Mouse (Mus musculus) right cerebral cortex, postnatal 10 days (tissue): ENCODE results near the gene Casc4.
A peak's percentile ranks its signal among the peaks of the same experiment; 100 is the strongest.
"Not testable (repeated sequence)": the region's sequence is repeated elsewhere in the genome, so short reads cannot be mapped to it uniquely, and the experiment has no call there.

Source experiments
- DNase-seq, 2 experiments: peaks; one replicate each; pipeline ENCODE4 v3.0.0; 2021; ENCODE audit warnings: low spot score in 2 of 2

The Casc4 gene

DNA sequence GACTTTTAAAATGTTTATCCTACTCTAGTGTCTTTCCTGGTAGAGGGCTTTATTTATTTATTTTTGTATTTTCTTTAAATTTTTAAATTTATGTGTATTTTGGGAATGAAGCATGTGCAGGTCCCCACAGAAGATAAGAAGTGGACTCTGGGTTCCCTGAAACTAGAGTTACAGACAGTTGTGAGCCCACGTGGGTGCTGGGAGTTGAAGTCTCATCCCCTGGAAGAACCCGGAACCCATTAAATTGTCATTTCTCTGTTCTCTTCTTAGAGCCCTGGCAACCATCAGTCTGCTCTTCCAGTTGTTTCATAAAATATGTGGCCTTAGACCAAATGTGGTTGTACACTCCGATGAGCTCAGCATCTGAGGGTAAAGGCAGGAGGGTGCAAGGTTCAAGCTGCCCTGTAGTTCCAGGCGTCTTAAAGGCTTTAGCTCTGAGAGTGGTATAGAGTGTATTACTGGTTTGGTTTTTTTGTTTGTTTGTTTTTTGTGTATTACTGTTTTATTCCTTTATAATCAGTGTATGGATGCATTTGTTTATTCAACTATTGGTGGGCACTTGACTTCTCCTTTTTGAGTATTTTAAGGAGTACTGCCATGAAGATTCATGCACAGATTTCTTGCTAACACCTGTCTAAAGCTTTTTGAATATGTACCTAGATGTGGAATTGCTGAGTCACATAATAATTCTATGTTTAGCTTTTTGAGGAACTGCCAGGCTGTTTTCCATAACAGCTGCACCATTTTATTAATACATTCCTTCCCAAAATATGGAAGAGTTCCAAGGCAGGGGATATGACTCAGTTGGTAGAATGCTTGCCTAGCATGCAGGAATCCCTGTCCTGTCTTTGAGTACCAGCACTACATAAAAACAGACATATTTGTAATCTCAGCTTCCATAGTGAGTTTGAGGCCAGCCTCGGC, 49.5 kb downstream of the Casc4 start:
- DNase-seq = no peak

DNA sequence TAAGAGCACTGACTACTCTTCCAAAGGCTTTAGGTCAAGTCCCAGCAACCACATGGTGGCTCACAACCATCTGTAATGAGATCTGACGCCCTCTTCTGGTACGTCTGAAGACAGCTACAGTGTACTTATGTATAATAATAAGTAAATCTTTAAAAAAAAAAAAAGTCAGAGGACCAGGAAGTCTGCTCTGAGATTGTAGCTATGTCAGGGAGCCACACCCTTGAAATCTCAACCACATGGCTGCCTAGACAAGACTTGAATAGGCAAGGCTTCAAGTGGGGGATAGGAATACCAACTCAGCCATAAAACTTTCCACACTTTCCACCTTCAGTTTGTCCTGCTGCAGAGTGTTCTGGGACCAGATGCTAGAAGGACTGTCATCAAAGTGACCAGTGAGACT, 70.9 kb downstream of the Casc4 start:
- not testable (repeated sequence) for DNase-seq

DNA sequence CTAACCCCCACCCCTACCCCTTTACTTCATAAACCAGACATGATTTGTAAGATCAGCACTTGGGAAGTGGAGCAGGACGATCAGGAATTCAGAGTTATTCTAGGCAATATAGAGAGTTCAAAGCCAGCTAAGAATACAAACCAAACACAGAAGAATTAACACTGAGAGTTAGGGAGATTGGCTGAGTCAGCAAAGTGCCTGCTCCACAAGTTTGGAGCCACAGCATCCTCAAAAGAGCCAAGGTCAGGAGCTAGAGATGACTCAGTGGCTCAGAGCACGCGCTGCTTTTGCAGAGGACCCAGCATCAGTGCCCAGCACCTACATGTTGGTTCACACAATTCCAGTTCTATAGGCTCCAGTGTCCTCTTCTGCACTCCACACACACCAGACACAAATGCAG, 76.6 kb downstream of the Casc4 start:
- DNase-seq = no peak

DNA sequence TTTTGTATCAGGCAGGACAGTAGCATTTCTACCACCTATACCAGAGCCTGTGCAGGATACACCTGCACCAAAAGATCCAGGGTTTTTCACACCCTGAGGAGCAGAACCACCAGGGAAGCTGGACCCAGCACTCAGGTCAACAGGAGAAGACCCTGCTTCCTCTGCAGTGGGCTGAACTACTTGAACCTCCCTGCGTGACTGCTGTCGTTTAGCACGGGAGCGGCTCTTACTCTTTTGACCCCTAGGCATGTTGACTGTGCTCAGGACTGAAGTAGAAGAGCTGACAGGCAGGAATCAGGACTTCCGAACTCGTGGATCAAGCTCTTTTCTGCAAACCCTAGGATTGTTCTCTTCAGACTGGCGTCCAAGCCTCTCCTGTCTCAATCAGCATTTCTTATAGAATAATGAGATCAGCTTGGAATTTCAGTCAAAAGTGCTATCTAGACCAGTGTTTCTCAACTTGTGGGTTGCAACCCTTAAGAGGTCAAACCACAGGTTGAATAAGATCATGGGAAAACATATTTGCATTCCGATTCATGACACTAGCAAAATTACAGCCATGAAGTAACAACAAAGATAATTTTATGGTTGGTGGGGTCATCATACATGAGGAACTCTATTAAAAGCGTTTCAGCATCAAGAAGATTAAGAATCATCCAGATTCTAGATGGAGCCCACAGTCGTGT, 88.3 kb downstream of the Casc4 start:
- no peak for DNase-seq

DNA sequence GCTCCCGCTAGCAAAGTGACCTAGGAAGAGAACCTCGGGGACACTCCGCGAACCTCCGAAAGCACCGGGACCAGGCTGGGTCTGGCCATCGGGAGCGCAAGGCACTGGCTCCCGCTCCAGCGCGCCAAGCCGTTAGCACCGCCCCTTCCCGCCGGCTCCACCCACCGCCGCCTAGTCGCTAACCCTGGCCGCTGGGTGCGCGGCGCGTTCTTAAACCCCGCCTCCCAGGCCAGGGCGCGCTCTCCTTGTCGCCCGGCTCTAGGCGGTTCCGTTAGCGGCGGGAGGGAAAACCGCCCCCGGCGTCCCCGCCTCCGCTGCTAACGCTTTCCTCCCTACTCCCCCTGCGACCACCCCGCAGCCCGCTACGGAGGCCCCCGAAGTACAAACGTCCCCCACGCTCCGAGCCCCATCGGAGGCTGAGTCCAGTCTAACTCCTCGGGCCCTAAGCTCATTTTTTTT, 89.0 kb downstream of the Casc4 start, which contains the start of the genes Ctdspl2 and Mageb3:
TSS of gene Ctdspl2 (plus strand) at position 237 of the 459 bp plus-strand sequence.
TSS of gene Mageb3 (minus strand) at position 328 of the 459 bp plus-strand sequence.
- DNase-seq = peak; percentile 96

DNA sequence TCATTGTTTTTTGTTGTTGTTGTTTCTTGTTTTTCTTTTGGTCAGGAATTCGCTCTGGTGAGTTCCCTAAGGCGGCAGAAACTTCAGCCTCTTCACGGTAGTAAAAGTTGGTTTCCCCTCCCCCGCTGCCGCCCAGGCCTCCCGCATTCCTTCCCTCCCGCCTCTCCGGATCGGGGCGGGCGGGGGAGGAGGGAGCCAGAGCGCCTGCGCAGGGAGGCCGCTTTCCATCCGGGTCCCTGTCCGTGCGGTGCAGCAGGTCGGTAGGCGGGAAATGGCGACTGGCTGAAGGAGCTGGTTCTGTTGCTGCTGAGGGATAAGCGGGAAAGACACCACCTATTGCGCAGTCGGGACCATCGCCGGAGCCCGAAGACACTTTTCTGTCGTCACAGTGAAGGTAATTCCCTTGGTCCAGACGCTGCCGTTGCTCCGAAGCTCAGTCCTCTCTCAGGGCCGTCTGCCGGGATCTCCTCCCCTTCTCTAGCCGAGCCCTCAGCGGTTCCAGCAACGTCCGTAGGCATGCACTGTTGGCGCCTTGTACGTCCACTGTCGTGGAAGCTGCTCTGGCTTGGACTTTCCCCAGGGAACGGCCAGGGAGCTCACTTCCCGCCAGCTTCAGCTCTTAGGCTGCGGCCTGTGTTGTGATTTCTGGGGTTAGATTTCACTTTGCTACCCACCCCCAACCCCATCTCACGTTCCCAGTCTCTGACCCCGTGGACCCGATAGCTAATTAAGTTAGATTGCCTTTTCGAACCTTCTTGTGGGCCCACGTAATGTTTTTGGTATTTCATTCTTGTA, 89.7 kb downstream of the Casc4 start:
- peak; percentile 96 to 97 for DNase-seq

DNA sequence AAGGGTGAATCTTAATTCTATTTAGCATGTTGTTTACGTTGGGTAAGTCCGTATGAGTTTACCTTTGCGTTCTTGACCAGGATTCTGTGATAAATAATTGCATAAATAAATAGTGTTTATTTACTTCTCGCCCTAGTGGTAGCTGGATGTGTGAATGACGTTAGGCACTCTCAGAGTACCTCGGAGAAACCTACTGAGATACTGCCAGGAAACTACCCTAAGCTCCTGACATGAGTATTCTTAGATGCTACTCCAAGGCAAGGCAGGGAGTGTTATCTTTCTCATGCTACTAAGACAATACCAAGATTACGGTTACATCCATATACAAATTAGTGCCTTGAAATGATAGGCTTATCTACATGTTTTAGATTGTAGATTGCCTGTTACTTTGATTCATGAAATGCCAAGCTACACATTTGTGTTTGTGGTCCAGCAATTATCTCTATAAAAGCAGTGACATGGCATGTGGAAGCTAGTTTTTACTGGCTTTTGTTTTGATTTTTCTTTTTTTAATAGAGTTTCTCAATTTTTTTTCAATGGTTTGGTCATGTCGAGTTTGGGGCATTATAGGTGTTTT, 90.5 kb downstream of the Casc4 start:
- DNase-seq = no peak
